Mouse (Mus musculus): ENCODE measurements around the gene Tmcc3.
"Not testable (repeated sequence)": the region's sequence is repeated elsewhere in the genome, so short reads cannot be mapped to it uniquely, and the experiment has no call there.

DNA sequence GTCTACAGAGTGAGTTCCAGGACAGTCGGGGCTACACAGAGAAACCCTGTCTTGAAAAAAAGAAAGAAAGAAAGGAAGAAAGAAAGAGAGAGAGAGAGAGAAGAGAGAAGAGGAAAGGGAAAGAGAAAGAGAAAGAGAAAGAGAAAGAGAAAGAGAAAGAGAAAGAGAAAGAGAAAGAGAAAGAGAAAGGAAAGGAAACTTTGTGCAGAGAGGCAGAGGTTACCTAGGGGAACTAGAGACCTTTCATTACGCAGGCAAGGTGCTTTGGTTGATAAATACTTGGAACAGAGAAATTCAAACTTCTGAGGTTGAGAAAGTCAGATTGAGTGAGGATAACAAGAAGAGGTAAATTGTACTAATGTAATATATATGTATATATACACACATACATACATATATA lies 226.9 kb downstream of the Tmcc3 start:
- not testable (repeated sequence) for TF ChIP-seq CTCF (conservative IDR thresholded peaks at IDR 0.05; ENCODE audit: low read length); NANOG (IDR thresholded peaks at IDR 0.05; ENCODE audit: borderline replicate concordance, low read length); POU5F1 (IDR thresholded peaks at IDR 0.05; ENCODE audit: borderline replicate concordance, low read length)
